Mouse (Mus musculus) testis, postnatal 10 days (tissue): Measurements from ENCODE around the gene Tcirg1.

ENCODE experiments used
- DNase-seq: peaks from one replicate; pipeline ENCODE4 v3.0.0; 2021; ENCODE audit warnings: low spot score

Gene Tcirg1

DNA sequence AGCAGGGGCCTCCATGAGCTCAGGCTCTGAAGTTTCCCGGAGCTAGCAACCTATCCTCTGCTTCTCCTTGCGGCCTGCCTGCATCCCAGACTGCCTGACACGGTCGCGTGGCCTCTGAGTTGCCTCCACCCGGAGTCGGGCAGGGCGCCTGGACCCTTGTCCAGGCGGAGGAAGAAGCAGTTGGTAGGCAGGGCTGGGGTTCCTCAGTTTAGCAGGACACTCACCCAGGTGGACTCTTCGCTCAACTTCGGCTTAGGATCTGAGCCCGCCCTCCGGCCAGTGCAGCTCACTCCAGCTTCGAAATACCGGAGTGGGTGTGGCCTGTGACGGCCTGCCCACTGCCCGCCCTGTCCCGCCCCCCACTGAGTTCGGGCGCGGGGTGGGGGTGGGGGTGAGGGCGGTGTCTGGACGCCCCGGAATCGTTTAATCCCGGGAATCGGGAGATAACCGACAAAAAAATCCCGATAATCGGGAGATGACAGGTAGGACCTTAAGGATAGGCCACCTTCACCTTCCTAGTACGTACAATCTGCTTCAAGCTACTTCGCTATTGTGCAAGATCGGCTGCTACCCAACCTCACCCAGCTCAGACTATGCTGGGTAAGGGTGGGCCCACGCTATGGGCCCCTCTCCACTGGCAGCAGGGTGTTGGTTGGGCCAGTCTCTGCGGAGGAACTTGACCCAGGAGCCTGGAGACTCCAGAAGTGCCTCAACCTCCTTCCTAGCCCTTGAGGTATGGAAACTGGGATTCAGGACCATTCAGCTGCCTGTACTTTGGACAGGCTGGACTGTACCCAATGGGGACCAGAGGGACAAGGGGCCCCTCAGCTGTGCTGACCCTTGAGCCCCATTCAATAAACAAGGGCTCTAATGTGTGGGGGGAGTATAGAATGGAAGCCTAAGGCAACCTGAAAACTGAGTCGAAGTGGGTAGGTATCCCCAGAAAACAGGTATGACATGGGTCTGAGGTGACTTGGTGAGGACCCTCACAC, at the start of gene Tcirg1:
Gene Tcirg1, minus strand, starts transcription at position 339 of the 992 bp plus-strand sequence.
- peak; percentile 83 for DNase-seq

DNA sequence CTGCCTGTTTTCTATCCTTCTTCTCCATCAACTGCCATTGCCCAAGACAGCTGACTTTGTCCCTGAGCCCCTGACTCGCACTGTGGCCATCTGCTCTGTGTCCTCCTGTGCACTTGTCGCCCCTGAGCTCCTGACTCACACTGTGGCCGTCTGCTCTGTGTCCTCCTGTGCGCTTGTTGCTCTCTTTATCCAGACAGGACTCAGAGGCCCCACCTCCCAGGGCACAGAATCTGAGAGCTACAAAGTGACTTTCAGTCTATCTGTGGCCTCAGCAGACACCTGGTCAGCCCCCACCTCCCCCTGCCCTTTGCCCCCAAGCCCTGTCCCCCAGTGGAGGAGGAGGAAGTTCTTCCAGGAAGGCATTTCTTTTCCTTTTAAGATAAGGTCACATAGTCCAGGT, 48.9 kb upstream of the Tcirg1 start:
- DNase-seq: no peak

DNA sequence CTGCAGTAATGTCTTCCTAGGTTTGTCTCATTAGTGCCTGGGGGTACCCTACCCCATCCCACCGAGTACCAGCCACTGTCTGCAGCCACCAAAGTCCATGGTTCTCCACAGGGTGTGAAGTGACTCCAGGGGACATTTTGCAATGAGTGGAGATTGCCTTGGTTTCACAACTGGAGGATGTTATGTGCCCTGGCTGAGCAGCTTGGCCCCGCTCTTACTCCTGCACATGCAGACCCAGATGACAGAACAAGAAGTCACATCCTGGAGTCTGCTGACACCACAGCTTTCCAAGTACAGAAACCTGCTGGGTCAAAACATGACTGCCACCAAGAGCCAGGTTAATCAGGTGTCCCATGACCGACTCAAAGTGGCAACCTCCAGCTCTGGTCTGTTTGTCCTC, 48.1 kb upstream of the Tcirg1 start:
- no peak for DNase-seq

DNA sequence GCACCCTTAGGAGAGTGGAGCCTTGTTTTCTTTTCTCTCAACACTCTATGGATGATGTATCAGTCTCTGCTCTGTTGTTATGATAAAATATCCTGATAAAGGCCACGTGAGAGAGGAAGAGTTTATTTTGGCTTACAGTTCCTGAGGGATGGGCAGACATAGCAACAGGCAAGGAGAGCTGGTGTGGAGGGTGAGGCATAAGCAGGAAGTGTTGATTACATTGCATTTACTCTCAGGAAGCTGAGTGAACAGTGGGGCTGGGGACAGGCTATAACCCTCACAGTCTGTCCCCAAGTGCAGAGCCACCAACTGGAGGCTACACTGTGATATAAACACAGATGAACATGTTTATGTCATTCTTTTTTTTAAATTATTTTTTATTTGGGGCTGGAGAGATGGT, 45.2 kb upstream of the Tcirg1 start:
- no peak for DNase-seq

DNA sequence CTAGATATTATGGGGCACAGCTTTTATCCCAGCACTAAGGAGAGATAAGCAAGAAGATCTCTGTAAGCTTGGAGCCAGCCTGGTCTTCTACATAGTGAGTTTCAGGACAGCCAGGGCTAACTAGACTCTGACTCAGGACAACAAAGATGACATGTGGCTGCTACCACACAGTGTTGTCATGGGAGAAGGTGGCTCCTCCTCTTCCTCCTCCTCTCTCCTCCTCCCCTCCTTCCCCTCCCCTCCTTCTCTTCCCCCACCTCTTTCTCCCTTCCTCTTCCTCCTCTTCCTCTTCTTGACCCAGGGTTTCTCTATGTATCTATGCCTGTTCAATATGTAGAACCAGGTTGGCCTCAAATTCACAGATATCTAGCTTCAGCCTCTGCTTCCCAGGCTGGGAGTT, 44.5 kb upstream of the Tcirg1 start:
- DNase-seq: no peak

DNA sequence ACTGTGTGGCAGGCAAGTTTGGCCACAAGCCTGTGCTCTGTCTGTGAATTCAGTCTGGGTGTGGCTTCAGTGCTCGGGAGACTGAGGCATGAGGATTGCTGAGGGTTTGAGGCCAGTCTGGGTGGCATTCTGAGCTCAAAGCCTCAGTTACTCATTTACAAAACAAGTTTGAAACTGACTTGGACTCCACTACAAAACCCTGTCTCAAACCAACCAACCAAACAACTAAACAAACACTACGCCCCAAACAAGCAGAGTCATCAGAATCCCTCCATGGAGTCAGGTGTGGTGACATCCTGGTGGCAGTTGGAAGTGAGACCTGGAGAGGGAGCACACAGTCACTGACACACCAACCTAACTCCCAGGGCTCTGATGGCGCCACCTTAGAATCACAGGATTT, 43.4 kb upstream of the Tcirg1 start:
- no peak for DNase-seq

DNA sequence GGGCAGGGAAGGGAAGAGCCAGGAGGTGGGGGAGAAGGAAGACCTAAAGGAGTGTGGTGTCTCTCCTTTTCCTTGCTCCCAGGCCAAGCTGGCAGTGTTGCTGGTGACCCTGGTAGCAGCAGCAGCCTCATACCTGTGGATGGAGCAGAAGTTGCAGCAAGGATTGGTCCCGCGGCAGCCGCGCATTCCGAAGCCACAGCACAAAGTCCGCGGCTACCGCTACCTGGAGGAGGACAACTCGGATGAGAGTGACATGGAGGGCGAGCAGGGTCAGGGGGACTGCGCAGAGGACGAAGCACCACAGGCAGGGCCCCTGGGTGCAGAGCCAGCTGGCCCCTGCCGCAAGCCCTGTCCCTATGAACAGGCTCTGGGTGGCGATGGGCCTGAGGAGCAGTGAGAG, 41.6 kb upstream of the Tcirg1 start:
- DNase-seq: no peak

DNA sequence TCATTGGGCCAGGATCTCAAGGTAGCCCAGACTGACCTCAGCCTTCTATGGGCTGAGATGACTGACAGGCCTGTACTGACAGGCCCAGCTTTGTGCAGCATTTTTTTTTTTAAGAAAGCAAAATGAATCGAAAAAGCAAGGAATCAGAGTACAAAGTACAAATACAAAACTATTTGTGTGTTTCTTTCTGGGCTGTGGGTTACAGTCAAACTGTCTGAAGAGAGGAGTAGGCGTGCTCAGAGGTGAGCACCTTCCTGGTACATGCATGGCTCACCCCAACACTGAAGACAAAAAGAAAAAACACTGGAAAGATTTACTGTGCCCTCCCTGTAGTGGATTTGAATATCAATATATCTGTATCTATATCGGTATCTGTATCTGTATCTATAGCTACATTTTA, 40.9 kb upstream of the Tcirg1 start:
- DNase-seq: no peak

DNA sequence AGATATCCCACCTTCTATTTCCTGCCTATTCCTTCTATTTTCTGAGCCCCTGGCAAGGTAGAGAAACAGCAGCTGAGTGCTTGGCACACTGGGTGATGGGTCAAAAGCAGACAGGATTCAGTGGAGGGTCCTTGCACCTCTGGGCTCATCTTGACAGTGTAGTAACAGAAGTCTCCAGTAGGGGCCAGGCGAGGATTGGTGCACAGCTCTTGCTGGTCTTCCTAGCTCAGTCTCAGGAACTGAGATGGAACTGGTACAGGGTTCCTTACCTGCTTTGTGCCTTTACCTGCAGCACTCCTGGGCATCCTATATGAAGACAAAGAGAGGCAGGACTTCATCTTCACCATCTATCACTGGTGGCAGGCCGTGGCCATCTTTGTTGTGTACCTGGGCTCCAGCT, 39.8 kb upstream of the Tcirg1 start:
- DNase-seq: peak; percentile 84

DNA sequence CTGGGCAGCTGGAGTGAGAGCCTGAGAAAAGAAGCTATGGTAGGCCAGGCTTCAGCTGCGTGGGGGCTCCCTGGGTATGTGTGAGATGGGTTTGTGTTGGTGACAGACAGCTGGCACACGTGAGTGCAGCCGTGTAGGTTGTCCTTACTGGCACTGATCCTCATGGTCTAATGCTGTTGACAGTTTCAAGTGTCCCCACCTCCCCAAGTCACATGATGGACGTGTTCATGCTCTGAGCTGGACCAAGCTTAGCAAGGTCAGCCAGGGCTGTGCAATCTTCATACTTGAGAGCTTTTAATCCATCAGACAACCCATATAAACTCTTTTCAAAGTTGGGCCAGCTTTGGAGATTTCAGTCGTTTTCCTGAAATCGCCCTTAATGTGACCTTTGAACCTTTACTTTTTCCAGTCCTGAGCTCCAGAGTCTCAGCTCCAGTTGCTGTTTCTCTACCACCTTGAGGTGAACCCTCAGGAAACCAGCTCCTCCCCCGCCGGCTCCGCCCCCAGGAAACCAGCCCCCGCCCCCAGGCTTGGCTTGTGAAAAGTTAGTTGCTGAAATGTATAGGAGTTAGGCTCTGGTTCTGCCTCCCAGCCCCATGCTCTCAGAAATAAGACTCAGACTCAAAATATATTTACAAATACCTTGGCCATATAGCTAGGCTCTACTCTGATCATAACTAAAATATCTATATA, 39.1 kb upstream of the Tcirg1 start:
- DNase-seq: no peak

DNA sequence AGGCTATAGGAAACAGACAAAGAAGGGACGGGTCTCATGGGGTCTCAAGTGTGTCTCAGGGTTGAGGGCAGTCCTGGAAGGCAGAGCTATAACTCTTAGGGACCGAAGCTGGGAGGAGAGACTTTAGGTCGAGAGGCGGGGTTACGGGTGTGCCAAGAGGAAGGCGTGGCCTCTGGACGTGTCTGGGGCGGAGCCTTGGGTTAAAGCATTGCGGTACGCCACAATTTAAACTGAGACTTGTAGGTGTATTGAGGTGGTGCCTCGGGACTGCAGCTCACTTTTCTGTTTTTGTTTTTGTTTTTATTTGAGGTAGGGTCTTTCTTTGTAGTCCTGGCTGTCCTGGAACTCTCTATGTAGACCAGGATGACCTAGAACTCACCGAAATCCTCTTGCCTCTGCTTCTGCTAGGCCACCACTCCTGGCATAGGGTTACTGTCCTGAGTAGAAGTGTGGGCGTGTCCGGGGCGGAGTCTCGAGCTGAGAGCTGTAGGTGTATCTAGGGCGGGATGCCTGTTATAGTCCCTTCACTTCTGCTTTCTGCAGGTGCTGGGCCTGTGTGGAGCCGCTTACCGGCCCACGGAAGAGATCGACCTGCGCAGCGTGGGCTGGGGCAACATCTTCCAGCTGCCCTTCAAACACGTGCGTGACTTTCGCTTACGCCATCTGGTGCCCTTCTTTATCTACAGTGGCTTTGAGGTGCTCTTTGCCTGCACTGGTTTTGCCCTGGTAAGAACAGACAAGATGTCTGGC, 36.2 kb upstream of the Tcirg1 start:
- DNase-seq: no peak

DNA sequence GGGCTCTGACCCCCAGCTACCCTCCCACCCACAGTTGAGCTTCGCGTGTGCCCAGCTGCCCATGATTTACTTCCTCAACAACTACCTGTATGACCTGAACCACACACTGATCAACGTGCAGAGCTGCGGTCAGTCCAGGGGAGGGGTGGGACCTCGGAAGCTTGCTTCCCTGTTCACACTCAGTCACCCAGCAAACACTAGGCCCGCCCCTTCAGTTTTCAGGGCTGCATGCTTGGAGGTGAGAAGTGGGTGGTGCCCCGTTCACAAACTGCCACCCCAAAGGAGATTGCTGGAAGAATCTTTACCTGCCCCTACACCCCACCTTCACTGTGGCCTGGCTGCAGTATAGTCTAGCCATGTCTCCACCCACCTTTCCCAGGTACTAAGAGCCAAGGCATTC, 35.4 kb upstream of the Tcirg1 start:
- DNase-seq: no peak

DNA sequence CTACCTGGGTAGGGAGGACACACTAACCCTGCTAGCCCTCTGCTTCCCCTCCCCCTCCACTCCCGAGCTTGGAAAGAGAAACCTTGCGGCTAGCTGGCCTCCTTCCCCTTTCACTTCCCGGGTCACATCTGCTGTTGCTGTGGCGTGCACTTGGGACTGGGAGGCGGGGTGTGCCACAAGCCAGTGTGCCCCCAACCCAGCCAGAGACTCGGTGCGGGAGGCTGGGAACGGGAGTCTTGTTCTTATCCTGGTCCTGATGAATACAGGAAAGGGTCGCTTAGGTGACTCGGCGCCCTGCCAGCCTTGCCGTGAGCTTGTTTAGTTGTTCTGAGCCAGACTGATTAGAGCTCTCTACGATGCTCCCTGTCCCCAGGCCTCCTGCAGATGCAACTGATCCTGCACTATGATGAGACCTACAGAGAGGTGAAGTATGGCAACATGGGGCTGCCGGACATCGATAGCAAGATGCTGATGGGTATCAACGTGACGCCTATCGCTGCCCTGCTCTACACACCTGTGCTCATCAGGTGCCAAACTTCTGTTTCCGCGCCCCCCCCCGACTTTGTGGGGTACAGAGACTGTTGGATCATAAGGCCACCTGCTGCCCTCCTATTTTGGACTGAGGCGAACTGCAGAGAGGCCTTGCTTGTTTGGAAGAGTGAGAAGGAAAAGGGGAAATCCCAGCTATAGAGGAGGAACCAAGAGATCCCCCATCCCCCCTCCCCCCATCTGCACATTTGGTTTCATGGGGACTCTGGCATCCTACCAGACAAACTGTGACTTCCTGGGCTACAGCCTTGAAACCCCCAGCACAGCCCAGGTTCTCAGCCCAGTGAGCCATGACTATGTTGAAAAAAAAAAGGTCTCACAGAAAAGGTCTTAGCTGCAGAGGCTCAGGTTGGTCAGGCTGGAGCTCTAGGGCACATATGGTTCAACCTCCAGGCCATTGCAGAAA, 29.2 kb upstream of the Tcirg1 start:
- DNase-seq: peak; percentile 75

DNA sequence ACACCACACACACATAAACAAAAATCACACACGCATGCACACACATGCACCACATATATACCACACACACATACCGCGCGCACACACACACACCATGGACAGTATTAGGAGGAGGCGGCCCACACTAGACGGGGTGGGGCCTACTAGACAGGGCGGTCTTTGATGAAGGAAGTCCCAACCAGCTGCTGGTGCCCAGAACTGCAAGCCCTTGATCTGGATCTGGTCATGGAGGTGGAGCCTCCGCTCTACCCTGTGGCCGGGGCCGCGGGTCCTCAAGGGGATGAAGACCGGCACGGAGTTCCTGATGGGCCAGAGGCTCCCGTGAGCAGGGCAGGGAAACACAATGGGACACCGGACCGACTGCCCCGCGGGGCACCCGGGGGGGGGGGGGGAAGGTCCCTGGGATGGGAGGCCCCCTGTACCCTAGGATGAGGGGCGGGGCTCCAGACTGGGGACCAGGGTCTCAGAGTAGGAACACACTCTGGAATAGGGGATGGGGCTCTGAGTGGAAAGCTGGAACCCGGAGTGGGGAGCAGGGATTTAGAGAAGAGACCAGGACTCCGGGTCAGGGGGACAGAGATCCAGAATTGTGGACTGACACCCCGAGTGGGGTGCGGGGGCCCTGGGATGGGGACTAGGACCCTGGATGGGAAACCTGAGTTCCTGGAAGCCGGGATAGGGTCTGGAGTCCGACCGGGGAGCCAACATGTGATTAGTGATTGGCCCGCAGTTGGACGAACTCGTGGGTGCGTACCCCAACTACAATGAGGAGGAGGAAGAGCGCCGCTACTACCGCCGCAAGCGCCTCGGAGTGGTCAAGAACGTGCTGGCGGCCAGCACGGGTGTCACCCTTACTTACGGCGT, 28.3 kb upstream of the Tcirg1 start, which contains the start of gene Unc93b1:
Gene Unc93b1, plus strand, starts transcription at position 155 of the 864 bp plus-strand sequence.
- peak; percentile 76 for DNase-seq

DNA sequence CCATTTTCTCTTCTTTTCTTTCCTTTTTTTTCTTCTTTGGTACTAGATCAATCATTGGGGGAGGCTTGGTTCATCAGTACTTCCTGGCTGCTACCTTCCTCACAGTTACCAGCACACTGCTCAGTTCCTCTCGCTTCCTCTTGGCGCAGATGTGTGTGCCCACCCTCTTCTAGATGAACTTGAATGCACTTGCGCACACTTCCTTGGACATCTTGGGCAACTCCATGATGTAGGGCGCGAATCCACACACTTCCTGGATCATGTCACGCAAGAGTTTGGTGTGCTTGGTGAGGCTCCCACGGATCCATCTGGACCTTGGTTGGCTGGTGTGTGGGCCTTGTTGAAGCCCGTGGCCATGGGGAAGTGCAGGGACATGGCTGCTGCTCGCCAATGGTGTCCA, 24.8 kb upstream of the Tcirg1 start:
- DNase-seq: no peak

DNA sequence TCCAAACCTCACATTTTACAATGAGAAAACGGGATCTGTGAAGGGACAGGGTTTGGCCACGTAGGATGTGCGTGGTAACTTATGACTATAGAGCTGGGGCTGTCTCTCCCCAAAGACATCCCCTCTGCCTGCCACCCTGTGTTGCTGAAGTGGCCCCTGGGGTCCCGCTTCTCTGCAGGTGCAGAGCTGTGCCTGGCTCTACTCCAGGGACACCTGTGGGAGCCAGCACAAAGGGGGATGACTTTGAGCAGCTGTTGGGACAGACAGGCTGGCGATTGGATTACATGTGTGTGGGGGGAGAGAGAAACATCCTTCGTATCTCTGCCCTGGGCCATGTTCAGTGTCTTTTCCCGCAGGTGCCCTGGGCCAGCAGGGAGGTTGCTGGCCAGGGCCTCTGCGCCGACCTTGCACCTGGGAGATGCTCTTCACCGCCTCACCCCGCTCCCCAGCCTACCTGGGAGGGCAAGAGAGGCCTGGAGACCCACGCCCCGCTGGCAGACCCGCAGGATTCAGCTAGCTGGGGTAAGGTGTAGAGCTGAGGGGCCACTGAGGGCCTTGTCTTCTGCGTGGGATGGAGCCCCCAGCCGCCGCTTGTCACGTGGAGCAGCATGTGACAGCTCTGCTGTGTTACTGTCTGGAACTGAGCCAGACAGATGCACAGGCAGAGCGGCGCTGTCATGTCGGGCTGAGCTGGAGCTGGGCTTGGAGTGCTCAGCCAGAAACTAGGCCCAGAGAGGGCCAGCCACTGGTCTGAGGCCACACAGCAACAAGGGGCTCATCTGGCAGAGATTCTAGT, 23.5 kb upstream of the Tcirg1 start:
- no peak for DNase-seq

DNA sequence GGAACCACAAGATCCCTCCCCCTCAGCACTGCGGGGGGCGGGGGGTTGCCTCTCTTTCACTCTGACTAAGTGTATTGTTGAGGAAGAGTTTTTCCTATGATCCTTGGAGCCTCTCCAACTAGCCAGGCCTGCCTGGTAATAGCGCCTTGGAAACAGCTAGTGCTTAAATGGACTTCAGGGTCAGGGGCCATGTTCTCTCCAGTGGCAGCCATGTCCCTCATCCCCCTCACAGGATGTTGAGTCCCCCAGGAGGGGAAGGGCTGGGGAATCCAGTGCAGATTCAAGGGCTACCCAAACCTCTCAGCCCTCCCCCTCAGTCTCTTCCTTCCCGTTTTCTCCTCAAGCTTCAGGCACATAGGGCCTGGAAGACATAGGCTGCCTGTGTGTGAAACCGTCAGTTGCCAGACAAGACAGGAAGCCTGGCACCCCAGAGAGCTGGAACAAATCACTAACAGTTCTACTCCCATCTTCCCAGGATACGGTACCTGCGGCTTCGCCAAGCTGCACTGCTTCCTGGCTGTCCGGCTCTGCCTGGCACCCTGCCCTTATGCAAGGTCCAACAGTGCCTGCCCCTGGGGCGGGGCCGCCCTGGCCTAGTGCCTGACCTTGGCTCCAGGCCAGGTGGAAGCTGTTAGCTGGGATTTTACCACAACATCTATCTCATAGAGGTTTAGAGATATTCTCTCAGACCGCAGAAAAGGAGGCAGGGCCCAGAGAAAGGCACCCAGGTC, 22.4 kb upstream of the Tcirg1 start, which contains the start of gene Aldh3b1:
Gene Aldh3b1, minus strand, starts transcription at position 598 of the 731 bp plus-strand sequence.
- peak; percentile 96 for DNase-seq

DNA sequence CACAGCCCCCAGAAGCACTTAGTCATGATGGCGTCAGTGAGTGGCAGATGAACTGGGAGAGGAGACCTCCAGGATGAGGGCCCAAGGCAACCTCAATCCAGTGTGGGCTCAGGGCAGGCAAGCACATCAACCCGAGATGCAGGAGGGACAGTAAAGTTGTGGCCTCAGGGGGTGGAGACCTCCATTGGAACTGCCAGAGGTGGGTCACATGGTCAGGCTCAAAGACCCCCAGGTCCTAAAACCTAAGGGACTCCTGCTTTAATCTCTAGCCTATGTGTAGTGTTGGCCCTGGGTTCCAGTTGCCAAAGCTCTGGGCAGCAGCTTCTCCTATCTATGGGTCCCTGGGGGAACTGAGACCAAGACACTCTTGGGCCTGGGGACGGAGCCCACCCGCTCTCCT, 21.8 kb upstream of the Tcirg1 start:
- no peak for DNase-seq

DNA sequence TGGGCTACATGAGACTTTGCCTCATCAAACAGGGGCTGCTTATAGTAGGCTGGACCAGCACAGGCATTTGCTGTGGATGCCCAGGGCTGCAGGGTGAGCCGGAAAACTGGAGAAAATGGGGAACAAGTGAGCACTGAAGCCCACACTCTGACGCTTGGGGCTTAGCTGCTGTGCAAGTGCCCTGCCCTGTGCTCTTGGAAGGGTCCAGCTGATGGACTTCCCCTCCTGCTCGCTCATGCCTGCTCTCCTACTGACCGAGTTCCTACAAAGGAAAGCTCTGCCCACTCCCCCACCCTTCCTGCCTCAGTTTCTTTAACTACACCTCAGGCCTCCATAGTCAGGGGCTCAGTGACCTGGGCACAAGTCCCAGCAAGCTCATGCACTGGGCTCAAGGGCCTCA, 21.1 kb upstream of the Tcirg1 start:
- no peak for DNase-seq
